15 mouse cellular contexts compared by ENCODE assay signal in genomic region chr7:112121866-112122500, GRCm38 (mm10). TPM values are rescaled to one million over a fixed set of nuclear protein-coding genes. Genes with fewer than 3 reads are reported as not detected.
A peak's percentile ranks its signal among the peaks of the same experiment; 100 is the strongest.
DNase-seq lines count a peak whose midpoint lies in the region; ATAC-seq and TF ChIP-seq lines count a peak whose summit lies in the region.
"Had no signal": no experiment of that assay in that cellular context is flagged by ENCODE, and none has a peak within 500 bp of the region (broad histone marks: within the 10 kb centered on the region; RNA-seq: fewer than 3 reads in every experiment).

No protein-coding gene starts in this region.

- no peaks in the 10 kb centered on the region for H3K9me3 ChIP-seq in limb, embryonic 12.5 days
- H3K9me3 ChIP-seq: neural tube, embryonic 12.5 days had no signal

- no peak overlapping the region for H3K4me3 ChIP-seq in left cerebral cortex, adult 2 months
- H3K4me3 ChIP-seq in limb, embryonic 12.5 days (replicated peaks), result no peak overlapping the region
- H3K4me3 ChIP-seq: neural tube, embryonic 12.5 days had no signal

- ATAC-seq in limb, embryonic 12.5 days (ENCODE audit: insufficient number of reproducible peaks, insufficient read depth, low FRiP score, low TSS enrichment, low read depth), result no peak
- ATAC-seq: intestine, postnatal 0 days had no signal

- H3K9ac ChIP-seq in limb, embryonic 12.5 days (replicated peaks), result no peak overlapping the region
- H3K9ac ChIP-seq: liver, embryonic 14.5 days; neural tube, embryonic 12.5 days had no signal

- no peaks in the 10 kb centered on the region for H3K27me3 ChIP-seq in limb, embryonic 12.5 days
- H3K27me3 ChIP-seq: neural tube, embryonic 12.5 days had no signal

- DNase-seq in adrenal gland, postnatal 14 days, result peak; percentile 38
- DNase-seq in adrenal gland, postnatal 25 days, result no peak
- DNase-seq in left cerebral cortex, adult 2 months (ENCODE audit: extremely low spot score in 1 of 2, low spot score in 2 of 2), result no peak
- DNase-seq in left cerebral cortex, adult 8-10 months (ENCODE audit: low spot score in 2 of 2), result no peak
- DNase-seq in embryo, embryonic 11 days, result peak; percentile 36
- DNase-seq in urinary bladder, postnatal 10 days (ENCODE audit: low spot score), result no peak
- no peak for DNase-seq in ovary, adult 18-20 months (ENCODE audit: low spot score)
- DNase-seq: B cell, adult 2 months; layer of hippocampus, adult 9-11 months; right cerebral cortex, postnatal 14 days had no signal

- peaks cover 25% of the 10 kb centered on the region for H3K4me1 ChIP-seq in limb, embryonic 12.5 days (replicated peaks)

- no peak overlapping the region for H3K4me2 ChIP-seq in limb, embryonic 12.5 days
- H3K4me2 ChIP-seq: neural tube, embryonic 12.5 days had no signal

- WGBS in limb, embryonic 12.5 days, result 53% methylated on average over 11 of the region's 11 CpGs

- no peak for TF ChIP-seq CTCF in left cerebral cortex, adult 2 months (IDR thresholded peaks at IDR 0.05)

- peak overlapping the region; percentile 83 for H3K27ac ChIP-seq in left cerebral cortex, adult 2 months
- peak overlapping the region; percentile 59 for H3K27ac ChIP-seq in limb, embryonic 12.5 days
- H3K27ac ChIP-seq: liver, embryonic 14.5 days; neural tube, embryonic 12.5 days had no signal

- intact Hi-C loops in left cerebral cortex, adult 2 months (cut with DNase I), result loop anchor here (2.0 kb wide), 2 partner anchors 51 to 117 kb away; no protein-coding TSS in a partner anchor

- peaks cover 7% of the 10 kb centered on the region for H3K36me3 ChIP-seq in limb, embryonic 12.5 days
- H3K36me3 ChIP-seq: neural tube, embryonic 12.5 days had no signal

RNA-seq across cellular contexts. Expression of gene Dkk3, which starts 36.9 kb away (rescaled TPM):
- total RNA-seq in adrenal gland, postnatal 14 days (2021), result 10.3 and 13.7 TPM in 2 replicates
- 11.5 and 12.6 TPM in 2 replicates for total RNA-seq in adrenal gland, postnatal 25 days (2021)
- total RNA-seq in left cerebral cortex, adult 2 months (2021), result 100 to 1,000 TPM; 164 to 198 TPM
- total RNA-seq in left cerebral cortex, adult 8-10 months (2022), result 100 to 1,000 TPM; 210 to 234 (median 215) TPM
- polyA plus RNA-seq in limb, embryonic 12.5 days (2016; fragmentation: Nextera tagmentation; extraction: Ambion mirVana), result 13.3 and 14.1 TPM in 2 replicates
- total RNA-seq: megakaryocyte-erythroid progenitor cell, adult 5-6 weeks had no signal

Comparison
In these comparisons a context has a peak if more than half of its experiments do, and no peak if none do; other contexts are left out.
1. DNase-seq: peak in adrenal gland, postnatal 14 days (single experiment) and embryo, embryonic 11 days (single experiment); none in adrenal gland, postnatal 25 days (single experiment), left cerebral cortex, adult 2 months (0 of 2), left cerebral cortex, adult 8-10 months (0 of 2), urinary bladder, postnatal 10 days (single experiment) and ovary, adult 18-20 months (single experiment).
2. RNA of gene Dkk3, which starts 36.9 kb away (total RNA-seq): 210 to 234 TPM in left cerebral cortex, adult 8-10 months and 164 to 198 TPM in left cerebral cortex, adult 2 months; 11.5 to 12.6 TPM in adrenal gland, postnatal 25 days and 10.3 to 13.7 TPM in adrenal gland, postnatal 14 days; every median in the first group is over 10 times any median in the second.